Mouse (Mus musculus) cerebellum, postnatal 14 days (tissue): ENCODE data around the gene Xrn2.

Experiments
- DNase-seq, 2 experiments: peaks; one replicate each; pipeline ENCODE4 v3.0.0; 2021; ENCODE audit warnings: mixed read lengths in 2 of 2

The Xrn2 gene

DNA sequence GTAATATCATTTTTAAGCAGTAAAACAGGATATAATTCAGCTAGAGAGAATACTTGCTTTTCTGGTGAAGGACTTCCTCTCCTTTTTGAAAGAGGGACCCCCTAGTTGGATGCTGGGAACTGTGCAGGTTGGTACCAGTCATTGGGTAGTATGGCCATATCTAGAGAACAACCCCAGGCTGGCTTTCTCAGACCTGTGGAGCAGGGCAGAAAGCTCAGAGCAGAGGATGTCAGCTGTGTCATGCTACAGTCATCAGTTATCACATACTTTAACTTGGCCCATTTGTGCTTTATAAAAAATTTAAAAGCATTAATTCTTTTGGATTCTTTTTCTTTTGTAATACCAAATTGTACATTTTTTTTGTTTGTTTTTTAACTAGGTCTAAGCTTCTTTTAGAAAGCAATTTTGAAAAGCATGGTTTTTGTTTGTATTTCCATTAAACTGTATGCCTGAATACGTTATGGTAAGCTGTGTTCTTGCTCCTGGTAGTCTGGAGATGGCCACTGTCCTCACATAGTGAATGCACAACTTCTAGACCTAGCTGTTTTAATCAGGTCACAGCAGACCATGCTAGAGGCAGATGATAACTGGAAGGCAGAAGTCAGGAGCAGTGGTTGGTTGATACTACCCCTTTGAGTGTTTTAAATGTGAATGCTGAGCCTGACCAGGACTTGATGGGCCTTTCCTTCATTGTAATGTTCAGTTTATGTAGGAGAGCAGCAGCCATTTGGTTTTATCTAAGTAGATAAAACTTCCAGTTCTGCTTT is 54.9 kb downstream of the Xrn2 start:
- no peak for DNase-seq

GRCm38 (mm10) chr2:147069077-147069476 is 56.3 kb downstream of the Xrn2 start:
- no peak for DNase-seq

DNA sequence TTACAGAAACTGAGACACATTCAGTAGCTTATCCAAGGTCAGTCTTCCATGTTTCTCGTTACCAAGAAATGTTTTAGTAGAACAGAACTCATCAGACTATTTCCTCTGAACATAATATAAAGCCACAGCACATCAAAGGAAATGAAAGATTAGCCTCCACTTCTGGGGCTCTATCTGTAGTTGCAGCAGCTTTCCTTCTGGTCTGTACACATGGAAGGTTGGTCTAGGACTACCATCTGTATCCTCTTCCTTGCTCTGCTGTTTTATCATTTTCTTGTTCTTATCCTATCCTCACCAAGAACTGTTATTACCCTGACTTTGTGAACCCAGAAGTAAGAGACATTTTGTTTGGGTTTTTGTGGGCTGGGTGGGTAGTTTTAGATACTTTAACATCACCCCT is 57.5 kb downstream of the Xrn2 start:
- DNase-seq: no peak

- DNase-seq: no peak
These were observed 61.2 kb downstream of the Xrn2 start for GRCm38 (mm10) chr2:147073962-147074361.

DNA sequence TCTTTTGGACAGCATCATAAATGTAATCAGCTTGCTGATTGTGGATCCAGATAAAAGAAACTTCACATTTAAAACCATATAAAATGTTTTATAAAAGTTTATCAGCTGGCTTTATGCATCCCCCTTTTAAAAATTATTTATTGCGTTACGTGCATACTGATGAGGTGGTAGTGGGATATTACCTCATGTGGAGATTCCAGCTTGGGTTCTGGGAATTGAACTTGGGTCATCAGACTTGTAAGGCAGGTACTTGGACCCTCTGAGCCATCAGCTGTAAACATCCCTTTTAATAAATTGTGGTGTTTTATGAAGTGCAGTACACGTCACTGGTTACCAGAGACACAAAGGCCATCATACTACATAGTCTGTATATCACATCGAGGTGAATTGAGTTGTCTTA is 61.6 kb downstream of the Xrn2 start:
- no peak for DNase-seq

DNA sequence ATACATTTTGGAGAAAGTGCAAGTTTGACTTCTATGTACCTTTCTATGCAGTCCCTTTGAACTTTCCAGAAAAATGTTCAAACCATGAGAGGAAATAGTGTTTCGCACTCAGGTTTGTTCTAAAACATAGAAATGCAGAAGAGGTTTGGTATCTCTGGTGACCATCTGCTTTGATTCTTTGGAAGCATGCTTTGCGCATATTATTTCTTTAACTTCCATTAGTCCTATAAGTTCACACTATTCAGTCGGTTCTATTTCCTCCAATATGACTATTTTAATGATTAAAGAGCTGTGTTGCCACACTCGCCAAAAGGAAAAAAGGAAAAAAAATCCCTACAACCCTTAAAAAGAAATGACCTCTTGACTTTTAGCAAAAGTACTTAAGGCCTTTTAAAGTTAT is 69.6 kb downstream of the Xrn2 start:
- no peak for DNase-seq

GRCm38 (mm10) chr2:147083471-147084365 is 70.9 kb downstream of the Xrn2 start:
- peak; percentile 9 to 30 for DNase-seq

DNA sequence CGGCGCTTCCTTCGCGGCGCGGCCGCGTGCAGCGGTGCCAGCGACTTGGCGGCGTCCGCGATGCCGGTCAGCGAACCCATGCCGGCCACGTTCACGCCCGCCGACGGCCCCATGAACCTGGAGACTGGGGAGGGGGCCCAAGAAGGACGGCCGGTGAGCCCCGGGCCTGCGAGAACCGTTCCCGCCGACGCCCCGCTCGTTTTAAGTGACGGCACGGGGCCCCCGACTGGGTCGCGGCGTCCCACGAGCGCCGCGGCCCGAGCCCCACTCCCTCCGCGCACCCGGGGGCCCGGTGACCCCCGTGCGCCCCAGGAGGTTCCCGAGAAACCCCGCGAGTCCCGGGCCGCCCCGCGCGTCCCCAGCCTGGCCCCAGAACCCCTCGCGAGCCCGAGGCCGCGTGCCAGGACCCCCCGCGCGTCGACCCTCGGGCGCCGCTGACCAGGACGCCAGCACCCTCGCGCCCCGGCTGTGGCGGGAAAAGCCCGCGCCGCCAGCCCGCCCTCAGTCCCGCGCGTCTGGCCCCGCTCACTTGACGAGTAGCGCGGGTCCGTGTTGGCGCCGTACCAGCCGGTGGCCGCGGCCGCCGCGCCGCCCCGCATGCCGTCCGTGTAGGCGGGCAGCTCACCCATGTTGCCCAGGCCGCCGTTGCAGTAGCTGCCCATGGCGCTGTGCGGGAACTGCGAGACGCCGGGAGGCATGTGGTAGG is 71.7 kb downstream of the Xrn2 start:
- peak; percentile 17 to 22 for DNase-seq

DNA sequence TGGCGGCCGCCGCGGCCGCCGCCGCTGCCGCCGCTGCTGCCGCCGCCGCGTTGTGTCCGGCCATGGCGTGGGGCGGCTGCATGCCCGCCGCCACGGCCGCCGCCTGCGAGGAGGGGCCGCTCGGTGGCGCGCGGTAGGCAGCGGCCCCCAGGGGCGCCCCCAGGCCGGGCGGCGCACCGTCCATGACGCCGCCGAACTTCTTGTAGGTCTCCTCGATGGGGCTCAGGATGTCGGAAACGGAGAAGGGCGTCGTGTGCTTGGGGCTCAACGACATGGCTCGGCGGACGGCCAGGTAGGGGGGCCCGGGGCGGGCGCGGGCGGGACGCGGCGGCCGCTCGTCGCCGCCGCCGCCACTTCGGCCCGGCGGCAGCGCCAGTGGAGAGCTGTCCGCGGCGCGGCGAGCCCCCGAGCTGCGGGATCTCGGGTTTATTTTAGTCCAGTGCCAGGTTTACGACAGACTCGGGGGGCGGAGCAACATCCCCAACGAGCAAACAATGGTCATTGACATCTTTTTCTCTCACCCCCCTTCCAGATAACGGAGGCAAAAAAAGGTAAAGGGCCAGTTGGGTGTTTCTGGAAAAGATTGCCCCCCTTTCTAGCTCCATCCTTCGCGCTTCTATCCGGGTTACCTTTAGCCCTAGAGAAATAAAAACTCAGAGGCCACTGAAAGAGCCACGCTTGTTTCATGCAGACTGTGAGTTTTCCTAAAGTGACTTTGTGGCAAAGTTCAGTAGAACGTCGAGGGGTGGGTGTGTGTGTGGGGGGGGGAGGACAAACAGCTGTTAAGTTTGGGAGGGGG is 72.5 kb downstream of the Xrn2 start, which contains the start of gene Nkx2-4:
Gene Nkx2-4, minus strand, starts transcription at position 374 of the 799 bp plus-strand sequence.
- DNase-seq: peak; percentile 14 to 15

DNA sequence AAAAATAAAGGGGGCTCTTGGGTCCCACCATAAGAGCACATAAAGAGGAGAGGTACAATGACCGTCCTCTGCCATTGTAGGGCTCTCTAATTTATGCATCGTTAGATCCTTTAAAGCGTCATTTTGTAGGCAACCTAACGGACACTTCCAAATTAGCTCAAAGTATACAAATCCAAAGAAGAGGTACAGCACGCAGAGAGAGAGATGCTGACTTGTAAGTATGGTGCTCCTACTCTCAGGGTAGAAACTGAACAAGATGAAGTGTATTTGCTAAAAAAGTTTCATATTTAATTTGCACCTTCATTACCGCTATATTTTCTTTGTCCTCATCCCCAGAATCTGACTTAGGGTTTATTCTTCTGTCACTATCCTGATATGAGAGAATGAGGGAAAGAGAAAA is 73.1 kb downstream of the Xrn2 start:
- no peak for DNase-seq

DNA sequence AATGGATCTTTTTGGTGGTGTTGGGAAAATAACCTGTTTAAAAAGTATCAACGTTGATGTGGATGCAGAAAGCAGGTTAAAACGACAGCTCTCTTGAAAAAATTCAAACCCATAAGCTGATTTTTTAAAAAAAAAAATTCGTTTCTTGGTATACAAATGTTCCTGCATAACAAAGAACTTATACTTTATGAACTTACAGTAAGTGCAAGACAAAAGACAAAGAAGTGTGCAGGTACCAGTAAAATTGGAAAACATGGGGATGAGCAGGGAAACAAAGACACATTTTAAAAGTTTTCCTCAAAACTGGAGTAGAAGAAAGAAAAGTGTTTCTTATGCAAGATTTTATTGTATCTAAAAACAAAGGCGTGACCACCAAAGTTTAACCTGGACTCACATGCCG is 73.6 kb downstream of the Xrn2 start:
- no peak for DNase-seq

- no peak for DNase-seq
These were observed 106.9 kb downstream of the Xrn2 start for GRCm38 (mm10) chr2:147119736-147120135.

GRCm38 (mm10) chr2:147127366-147127765 is 114.6 kb downstream of the Xrn2 start:
- no peak for DNase-seq
